Mouse (Mus musculus) cerebellum, adult 18-20 months (tissue): ENCODE measurements at regions not wholly inside any gene's neighbourhood (a gene's known extent, or its start where the extent isn't known, plus 50 kb on each side); places are given as distances from the start of the nearest gene placed in this dataset.

Source experiments
- DNase-seq, 2 experiments: peaks; one replicate each; pipeline ENCODE4 v3.0.0; 2021

DNA sequence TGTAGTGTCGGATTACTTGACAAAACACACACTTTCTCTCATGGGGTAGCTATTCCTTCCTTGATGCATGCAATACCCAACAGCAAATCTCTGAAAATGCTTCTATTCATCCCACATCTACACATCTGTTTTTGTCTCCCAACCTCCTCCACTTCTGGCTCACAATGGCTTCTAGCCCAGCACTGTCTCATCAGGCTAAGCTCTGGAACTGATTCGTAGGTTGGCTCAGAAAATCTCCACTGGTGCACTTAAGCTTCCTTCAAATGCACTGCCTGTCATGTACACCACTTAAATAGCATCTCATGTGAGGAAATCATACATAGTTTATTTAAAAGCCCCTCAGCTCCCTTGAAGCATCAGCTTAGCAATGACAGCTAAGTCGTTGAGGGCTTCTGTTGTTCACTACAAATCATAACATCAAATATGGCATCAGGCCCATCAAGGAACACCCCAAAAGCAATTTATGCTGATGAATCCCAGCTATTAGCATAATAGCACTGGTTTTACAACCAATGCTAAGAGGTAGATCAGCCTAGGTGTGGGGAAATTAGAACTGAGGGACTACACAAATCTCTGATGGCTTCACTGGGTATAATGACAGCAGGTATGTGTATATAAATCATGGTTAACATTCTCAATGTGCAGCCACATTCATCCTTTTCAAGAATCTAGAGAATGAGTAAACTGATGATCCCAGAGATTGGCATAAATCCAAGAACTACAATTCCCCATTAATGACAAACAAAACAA lies 103.5 kb upstream of the Tusc1 start:
- DNase-seq: no peak

- DNase-seq: no peak
These were observed 102.2 kb upstream of the Tusc1 start for GRCm38 (mm10) chr4:93437386-93438130.

- no peak for DNase-seq
These were observed 77.4 kb upstream of the Tusc1 start for GRCm38 (mm10) chr4:93412695-93413094.

DNA sequence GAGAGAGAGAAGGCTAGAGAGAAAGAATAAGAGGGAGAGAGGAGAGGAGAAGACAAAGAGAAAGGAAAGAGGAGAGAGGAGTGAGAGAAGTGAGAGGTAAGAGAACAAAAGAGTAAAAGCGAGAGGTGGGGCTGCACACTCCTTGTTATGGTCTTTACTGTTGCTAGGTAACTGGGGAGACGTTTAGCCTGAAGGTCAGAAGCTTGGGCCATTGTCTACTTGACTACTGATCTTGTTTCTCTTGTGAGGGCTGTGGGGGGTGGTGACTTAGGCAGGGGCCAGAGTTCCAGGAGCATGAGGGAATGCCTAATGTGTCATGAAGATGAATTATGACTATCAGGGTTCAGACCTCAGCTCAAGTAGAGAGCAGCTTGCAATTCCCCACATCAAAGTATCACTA lies 71.6 kb upstream of the Tusc1 start:
- no peak for DNase-seq

DNA sequence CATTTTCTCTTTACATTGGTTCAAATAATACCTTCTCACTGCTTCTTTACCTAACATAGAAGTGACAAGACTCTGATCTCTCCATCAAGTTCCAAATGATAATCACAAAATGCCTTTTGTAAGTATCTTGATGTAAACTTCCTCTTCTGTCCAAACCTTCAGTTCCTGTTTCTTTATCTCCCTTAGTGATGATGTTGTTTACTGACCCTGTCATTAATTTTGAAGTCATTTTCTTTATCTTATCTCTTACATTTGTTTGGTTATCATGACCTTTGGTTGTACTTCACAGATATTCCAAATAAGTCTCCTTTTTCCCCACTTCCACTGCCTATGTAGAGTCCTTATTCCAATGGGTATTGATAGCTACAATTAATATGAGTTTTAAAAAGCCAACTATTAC lies 65.3 kb upstream of the Tusc1 start:
- no peak for DNase-seq
